Mouse (Mus musculus): ENCODE measurements around the gene Atp5g1.
"Not testable (repeated sequence)": the region's sequence is repeated elsewhere in the genome, so short reads cannot be mapped to it uniquely, and the experiment has no call there.

The Atp5g1 gene

GRCm38 (mm10) chr11:96075509-96076220 is at the start of gene Atp5g1:
TSS of gene Atp5g1 (minus strand) at chr11:96075670.
- peak; percentile 98 for DNase-seq (ENCODE audit: inconsistent ontology term)

GRCm38 (mm10) chr11:96124052-96124914 is 48.8 kb upstream of the Atp5g1 start:
- DNase-seq (ENCODE audit: inconsistent ontology term) = peak; percentile 60

- DNase-seq (ENCODE audit: inconsistent ontology term) = not testable (repeated sequence)
Observed at GRCm38 (mm10) chr11:96122806-96123205, 47.3 kb upstream of the Atp5g1 start.

- DNase-seq (ENCODE audit: inconsistent ontology term) = no peak
Observed at GRCm38 (mm10) chr11:96119401-96119800, 43.9 kb upstream of the Atp5g1 start.

GRCm38 (mm10) chr11:96116925-96117324 is 41.5 kb upstream of the Atp5g1 start:
- DNase-seq (ENCODE audit: inconsistent ontology term) = not testable (repeated sequence)

GRCm38 (mm10) chr11:96116116-96116515 is 40.6 kb upstream of the Atp5g1 start:
- DNase-seq (ENCODE audit: inconsistent ontology term) = no peak

GRCm38 (mm10) chr11:96115416-96115815 is 39.9 kb upstream of the Atp5g1 start:
- no peak for DNase-seq (ENCODE audit: inconsistent ontology term)

GRCm38 (mm10) chr11:96114077-96114476 is 38.6 kb upstream of the Atp5g1 start:
- DNase-seq (ENCODE audit: inconsistent ontology term) = peak; percentile 65

GRCm38 (mm10) chr11:96111751-96112150 is 36.3 kb upstream of the Atp5g1 start, which contains the start of gene Calcoco2:
TSS of gene Calcoco2 (minus strand) at chr11:96111964.
- no peak for DNase-seq (ENCODE audit: inconsistent ontology term)

- not testable (repeated sequence) for DNase-seq (ENCODE audit: inconsistent ontology term)
Observed at GRCm38 (mm10) chr11:96110950-96111349, 35.5 kb upstream of the Atp5g1 start.

- no peak for DNase-seq (ENCODE audit: inconsistent ontology term)
Observed at GRCm38 (mm10) chr11:96108376-96108775, 32.9 kb upstream of the Atp5g1 start.

- peak; percentile 42 for DNase-seq (ENCODE audit: inconsistent ontology term)
Observed at GRCm38 (mm10) chr11:96093361-96093760, 17.9 kb upstream of the Atp5g1 start.

- no peak for DNase-seq (ENCODE audit: inconsistent ontology term)
Observed at GRCm38 (mm10) chr11:96092674-96093291, 17.3 kb upstream of the Atp5g1 start.

GRCm38 (mm10) chr11:96091073-96091472 is 15.6 kb upstream of the Atp5g1 start:
- DNase-seq (ENCODE audit: inconsistent ontology term) = no peak

GRCm38 (mm10) chr11:96087981-96088380 is 12.5 kb upstream of the Atp5g1 start:
- DNase-seq (ENCODE audit: inconsistent ontology term) = no peak

GRCm38 (mm10) chr11:96082682-96083081 is 7.2 kb upstream of the Atp5g1 start:
- no peak for DNase-seq (ENCODE audit: inconsistent ontology term)

- DNase-seq (ENCODE audit: inconsistent ontology term) = no peak
Observed at GRCm38 (mm10) chr11:96080736-96081135, 5.3 kb upstream of the Atp5g1 start.

- no peak for DNase-seq (ENCODE audit: inconsistent ontology term)
Observed at GRCm38 (mm10) chr11:96076221-96077105, 993 bp upstream of the Atp5g1 start.

GRCm38 (mm10) chr11:96075177-96075508 is 327 bp downstream of the Atp5g1 start:
- no peak for DNase-seq (ENCODE audit: inconsistent ontology term)

GRCm38 (mm10) chr11:96074351-96075176 is 906 bp downstream of the Atp5g1 start:
- DNase-seq (ENCODE audit: inconsistent ontology term) = no peak
